Mouse (Mus musculus): ENCODE data around the gene Sox30. TPM values are rescaled to one million over a fixed set of nuclear protein-coding genes. Genes with fewer than 3 reads are reported as not detected.

Sox30 gene
- polyA plus RNA-seq, 1 experiment from 2014 or later, result 0.16 TPM

- H3K9ac ChIP-seq (ENCODE audit: low read depth, low read length), result no peak overlapping the region
Measured at GRCm38 (mm10) chr11:45976061-45976460, 4.0 kb upstream of the Sox30 start.

GRCm38 (mm10) chr11:45980893-45981253, 763 bp downstream of the Sox30 start:
- H3K4me3 ChIP-seq (ENCODE audit: low read length), result peak overlapping the region; percentile 58
- H3K27me3 ChIP-seq (ENCODE audit: control insufficient read depth, insufficient read depth, low read length), result no peaks in the 10 kb centered on the region
- peaks cover 6% of the 10 kb centered on the region; the same call in 1 of the 2 replicates for H3K9me3 ChIP-seq (ENCODE audit: control insufficient read depth, low read length)
- no peak overlapping the region for H3K27ac ChIP-seq (ENCODE audit: low read depth, low read length)
- WGBS, result 34% methylated on average over 19 of the region's 19 CpGs
- peak overlapping the region; percentile 84 for H3K4me2 ChIP-seq (replicated peaks; ENCODE audit: low read depth, low read length)
- ATAC-seq (ENCODE audit: low FRiP score, low TSS enrichment), result peak; percentile 43; the same call in 1 of the 2 replicates
- H3K36me3 ChIP-seq (ENCODE audit: control insufficient read depth, insufficient read depth, low read length), result no peaks in the 10 kb centered on the region
- H3K4me1 ChIP-seq (ENCODE audit: control insufficient read depth, insufficient read depth, low read length), result no peaks in the 10 kb centered on the region
- peak overlapping the region; percentile 86 for H3K9ac ChIP-seq (ENCODE audit: low read depth, low read length)

More at GRCm38 (mm10) chr11:45976061-45976460, 4.0 kb upstream of the Sox30 start:
- WGBS, result 75% methylated on average over 3 of the region's 3 CpGs
- Histone ChIP-seq H3K4me3 (ENCODE audit: low read length) (no peak overlapping the region), H3K4me1 (ENCODE audit: control insufficient read depth, insufficient read depth, low read length) (no peaks in the 10 kb centered on the region), H3K4me2 (replicated peaks; ENCODE audit: low read depth, low read length) (no peak overlapping the region), H3K27me3 (ENCODE audit: control insufficient read depth, insufficient read depth, low read length) (no peaks in the 10 kb centered on the region), H3K36me3 (ENCODE audit: control insufficient read depth, insufficient read depth, low read length) (no peaks in the 10 kb centered on the region), H3K27ac (ENCODE audit: low read depth, low read length) (no peak overlapping the region), H3K9me3 (ENCODE audit: control insufficient read depth, low read length) (peaks cover 6% of the 10 kb centered on the region; the same call in 1 of the 2 replicates)
- ATAC-seq (ENCODE audit: low FRiP score, low TSS enrichment), result no peak

GRCm38 (mm10) chr11:45991604-45992003, 11.5 kb downstream of the Sox30 start:
- Histone ChIP-seq H3K4me1 (ENCODE audit: control insufficient read depth, insufficient read depth, low read length) (no peaks in the 10 kb centered on the region), H3K36me3 (ENCODE audit: control insufficient read depth, insufficient read depth, low read length) (no peaks in the 10 kb centered on the region), H3K4me2 (replicated peaks; ENCODE audit: low read depth, low read length) (peak overlapping the region; percentile 52), H3K4me3 (ENCODE audit: low read length) (peak overlapping the region; percentile 32), H3K27ac (ENCODE audit: low read depth, low read length) (no peak overlapping the region), H3K9ac (ENCODE audit: low read depth, low read length) (peak overlapping the region; percentile 42; the same call in 1 of the 2 replicates), H3K27me3 (ENCODE audit: control insufficient read depth, insufficient read depth, low read length) (no peaks in the 10 kb centered on the region), H3K9me3 (ENCODE audit: control insufficient read depth, low read length) (no peaks in the 10 kb centered on the region)
- 11% methylated on average over 16 of the region's 16 CpGs for WGBS
- ATAC-seq (ENCODE audit: low FRiP score, low TSS enrichment), result peak; percentile 87

GRCm38 (mm10) chr11:45992087-45992486, 12.0 kb downstream of the Sox30 start:
- no peak for ATAC-seq (ENCODE audit: low FRiP score, low TSS enrichment)
- H3K4me2 ChIP-seq (replicated peaks; ENCODE audit: low read depth, low read length), result peak overlapping the region; percentile 52
- no peaks in the 10 kb centered on the region for H3K27me3 ChIP-seq (ENCODE audit: control insufficient read depth, insufficient read depth, low read length)
- no peaks in the 10 kb centered on the region for H3K4me1 ChIP-seq (ENCODE audit: control insufficient read depth, insufficient read depth, low read length)
- H3K27ac ChIP-seq (ENCODE audit: low read depth, low read length), result no peak overlapping the region
- no peaks in the 10 kb centered on the region for H3K36me3 ChIP-seq (ENCODE audit: control insufficient read depth, insufficient read depth, low read length)
- 56% methylated on average over 13 of the region's 13 CpGs for WGBS
- no peaks in the 10 kb centered on the region for H3K9me3 ChIP-seq (ENCODE audit: control insufficient read depth, low read length)
- peak overlapping the region; percentile 32 for H3K4me3 ChIP-seq (ENCODE audit: low read length)
- H3K9ac ChIP-seq (ENCODE audit: low read depth, low read length), result no peak overlapping the region; the same call in 1 of the 2 replicates

- H3K27ac ChIP-seq (ENCODE audit: low read depth, low read length), result no peak overlapping the region
- WGBS, result 20% methylated on average over 6 of the region's 6 CpGs
- no peak overlapping the region for H3K4me2 ChIP-seq (replicated peaks; ENCODE audit: low read depth, low read length)
- no peaks in the 10 kb centered on the region for H3K27me3 ChIP-seq (ENCODE audit: control insufficient read depth, insufficient read depth, low read length)
- H3K4me1 ChIP-seq (ENCODE audit: control insufficient read depth, insufficient read depth, low read length), result no peaks in the 10 kb centered on the region
- no peak overlapping the region for H3K4me3 ChIP-seq (ENCODE audit: low read length)
- H3K9ac ChIP-seq (ENCODE audit: low read depth, low read length), result no peak overlapping the region
- H3K9me3 ChIP-seq (ENCODE audit: control insufficient read depth, low read length), result no peaks in the 10 kb centered on the region
- no peaks in the 10 kb centered on the region for H3K36me3 ChIP-seq (ENCODE audit: control insufficient read depth, insufficient read depth, low read length)
- ATAC-seq (ENCODE audit: low FRiP score, low TSS enrichment), result no peak
Measured at GRCm38 (mm10) chr11:46016061-46016460, 36.0 kb downstream of the Sox30 start.

GRCm38 (mm10) chr11:46020246-46020645, 40.1 kb downstream of the Sox30 start:
- Histone ChIP-seq H3K4me2 (replicated peaks; ENCODE audit: low read depth, low read length) (no peak overlapping the region), H3K36me3 (ENCODE audit: control insufficient read depth, insufficient read depth, low read length) (no peaks in the 10 kb centered on the region), H3K9ac (ENCODE audit: low read depth, low read length) (no peak overlapping the region), H3K4me1 (ENCODE audit: control insufficient read depth, insufficient read depth, low read length) (no peaks in the 10 kb centered on the region), H3K4me3 (ENCODE audit: low read length) (no peak overlapping the region), H3K9me3 (ENCODE audit: control insufficient read depth, low read length) (no peaks in the 10 kb centered on the region), H3K27ac (ENCODE audit: low read depth, low read length) (no peak overlapping the region), H3K27me3 (ENCODE audit: control insufficient read depth, insufficient read depth, low read length) (no peaks in the 10 kb centered on the region)
- no peak for ATAC-seq (ENCODE audit: low FRiP score, low TSS enrichment)
- WGBS, result 87% methylated on average over 1 of the region's 1 CpGs

GRCm38 (mm10) chr11:46021850-46022249, 41.7 kb downstream of the Sox30 start:
- no peaks in the 10 kb centered on the region for H3K9me3 ChIP-seq (ENCODE audit: control insufficient read depth, low read length)
- H3K4me1 ChIP-seq (ENCODE audit: control insufficient read depth, insufficient read depth, low read length), result no peaks in the 10 kb centered on the region
- no peak for ATAC-seq (ENCODE audit: low FRiP score, low TSS enrichment)
- H3K9ac ChIP-seq (ENCODE audit: low read depth, low read length), result no peak overlapping the region
- no peak overlapping the region for H3K27ac ChIP-seq (ENCODE audit: low read depth, low read length)
- no peaks in the 10 kb centered on the region for H3K27me3 ChIP-seq (ENCODE audit: control insufficient read depth, insufficient read depth, low read length)
- no peak overlapping the region for H3K4me2 ChIP-seq (replicated peaks; ENCODE audit: low read depth, low read length)
- H3K4me3 ChIP-seq (ENCODE audit: low read length), result no peak overlapping the region
- no peaks in the 10 kb centered on the region for H3K36me3 ChIP-seq (ENCODE audit: control insufficient read depth, insufficient read depth, low read length)

GRCm38 (mm10) chr11:46022983-46023382, 42.9 kb downstream of the Sox30 start:
- H3K36me3 ChIP-seq (ENCODE audit: control insufficient read depth, insufficient read depth, low read length), result no peaks in the 10 kb centered on the region
- no peaks in the 10 kb centered on the region for H3K4me1 ChIP-seq (ENCODE audit: control insufficient read depth, insufficient read depth, low read length)
- H3K27me3 ChIP-seq (ENCODE audit: control insufficient read depth, insufficient read depth, low read length), result no peaks in the 10 kb centered on the region
- 66% methylated on average over 6 of the region's 6 CpGs for WGBS
- ATAC-seq (ENCODE audit: low FRiP score, low TSS enrichment), result no peak
- no peaks in the 10 kb centered on the region for H3K9me3 ChIP-seq (ENCODE audit: control insufficient read depth, low read length)
- H3K4me3 ChIP-seq (ENCODE audit: low read length), result no peak overlapping the region
- H3K4me2 ChIP-seq (replicated peaks; ENCODE audit: low read depth, low read length), result no peak overlapping the region
- H3K27ac ChIP-seq (ENCODE audit: low read depth, low read length), result no peak overlapping the region
- no peak overlapping the region for H3K9ac ChIP-seq (ENCODE audit: low read depth, low read length)

GRCm38 (mm10) chr11:46025962-46026392, 45.9 kb downstream of the Sox30 start:
- WGBS, result 30% methylated on average over 7 of the region's 7 CpGs
- no peaks in the 10 kb centered on the region for H3K36me3 ChIP-seq (ENCODE audit: control insufficient read depth, insufficient read depth, low read length)
- ATAC-seq (ENCODE audit: low FRiP score, low TSS enrichment), result no peak
- no peak overlapping the region for H3K4me3 ChIP-seq (ENCODE audit: low read length)
- H3K4me1 ChIP-seq (ENCODE audit: control insufficient read depth, insufficient read depth, low read length), result peaks cover 14% of the 10 kb centered on the region
- no peak overlapping the region for H3K9ac ChIP-seq (ENCODE audit: low read depth, low read length)
- H3K9me3 ChIP-seq (ENCODE audit: control insufficient read depth, low read length), result no peaks in the 10 kb centered on the region
- H3K27ac ChIP-seq (ENCODE audit: low read depth, low read length), result no peak overlapping the region
- H3K27me3 ChIP-seq (ENCODE audit: control insufficient read depth, insufficient read depth, low read length), result no peaks in the 10 kb centered on the region
- H3K4me2 ChIP-seq (replicated peaks; ENCODE audit: low read depth, low read length), result no peak overlapping the region
